Mouse (Mus musculus) lung, adult 10 weeks (tissue): Measurements from ENCODE around the gene Olfr764-ps1. TPM values are rescaled to one million over a fixed set of nuclear protein-coding genes. Genes with fewer than 3 reads are reported as not detected.

Source experiments
- polyA plus RNA-seq: library from polyadenylated mRNA; stranded (reverse); fragments of 350-450 nt; fragmentation: Illumina TruSeq; extraction: RNeasy Lipid Tissue Mini Kit (QIAGEN cat#74804); gene quantifications from one replicate; pipeline ENCODE4 v1.2.3, GENCODE M21; 2014; ENCODE audit warnings: low read depth, low replicate concordance; ENCODE audit not compliant: insufficient read depth

The Olfr764-ps1 gene
- not detected for polyA plus RNA-seq

DNA sequence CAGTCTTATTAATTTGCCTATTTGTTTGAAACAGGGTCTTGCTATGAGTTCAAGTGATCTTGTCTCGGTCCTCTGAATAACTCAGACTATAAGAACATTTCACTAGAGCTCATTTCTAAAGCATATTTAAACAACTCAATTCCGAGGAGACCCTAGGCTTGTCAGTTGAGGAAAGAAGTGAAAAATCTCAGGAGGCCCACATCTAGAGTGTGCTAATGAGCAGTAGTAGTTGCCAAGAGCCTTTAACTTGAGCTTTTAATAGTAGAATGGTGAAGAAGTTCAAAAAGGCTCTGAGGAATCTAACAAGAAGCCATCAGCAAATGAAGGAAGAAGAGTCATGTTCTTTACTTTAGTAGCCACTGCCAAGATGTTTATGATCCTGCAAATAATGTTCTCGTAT lies at the start of gene Olfr764-ps1:
TSS of gene Olfr764-ps1 (minus strand) at position 101 of the 400 bp plus-strand sequence.

DNA sequence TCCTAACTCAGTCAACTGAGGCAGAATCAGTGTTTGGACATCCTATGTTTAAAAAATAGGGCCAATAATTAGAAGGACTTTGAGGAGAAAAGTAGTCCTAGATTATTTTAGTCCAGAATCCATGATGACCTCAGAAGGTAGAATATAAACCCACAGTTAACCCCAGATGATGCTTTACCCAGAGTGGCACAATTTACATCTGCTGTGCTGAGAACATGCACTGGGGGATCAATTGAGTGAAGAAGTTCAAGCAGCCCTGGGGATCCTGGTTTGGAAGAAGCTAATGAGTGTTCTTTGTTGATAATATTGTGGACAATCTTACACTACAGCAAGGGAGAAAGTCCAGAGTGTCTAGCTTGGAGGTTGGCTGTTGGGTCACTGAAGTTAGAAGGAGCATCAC lies 43.1 kb upstream of the Olfr764-ps1 start, which contains the start of gene Olfr767:
TSS of gene Olfr767 (minus strand) at position 101 of the 400 bp plus-strand sequence.

DNA sequence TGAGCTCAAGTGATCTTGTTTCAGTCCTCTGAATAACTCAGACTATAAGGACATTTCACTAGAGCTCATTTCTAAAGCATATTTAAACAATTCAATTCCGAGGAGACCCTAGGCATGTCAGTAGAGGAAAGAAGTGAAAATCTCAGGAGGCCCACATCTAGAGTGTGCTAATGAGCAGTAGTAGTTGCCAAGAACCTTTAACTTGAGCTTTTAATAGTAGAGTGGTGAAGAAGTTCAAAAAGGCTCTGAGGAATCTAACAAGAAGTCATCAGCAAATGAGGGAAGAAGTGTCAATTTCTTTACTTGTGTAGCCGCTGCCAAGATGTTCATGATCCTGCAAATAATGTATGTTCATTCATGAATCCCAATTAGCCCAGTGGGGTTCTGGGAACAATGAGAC lies 29.2 kb upstream of the Olfr764-ps1 start, which contains the start of gene Olfr766-ps1:
TSS of gene Olfr766-ps1 (minus strand) at position 101 of the 400 bp plus-strand sequence.

DNA sequence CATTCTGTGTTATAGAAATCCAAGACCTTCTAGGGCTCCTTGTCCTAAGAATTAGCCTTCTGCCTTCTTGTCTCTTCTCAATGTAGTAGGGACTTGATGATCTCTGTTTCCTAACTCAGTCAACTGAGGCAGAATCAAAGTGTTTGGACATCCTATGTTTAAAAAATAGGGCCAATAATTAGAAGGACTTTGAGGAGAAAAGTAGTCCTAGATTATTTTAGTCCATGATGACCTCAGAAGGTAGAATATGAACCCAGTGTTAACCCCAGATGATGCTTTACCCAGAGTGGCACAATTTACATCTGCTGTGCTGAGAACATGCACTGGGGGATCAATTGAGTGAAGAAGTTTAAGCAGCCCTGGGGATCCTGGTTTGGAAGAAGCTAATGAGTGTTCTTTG lies 10.2 kb upstream of the Olfr764-ps1 start, which contains the start of gene Olfr765:
TSS of gene Olfr765 (minus strand) at position 101 of the 400 bp plus-strand sequence.

DNA sequence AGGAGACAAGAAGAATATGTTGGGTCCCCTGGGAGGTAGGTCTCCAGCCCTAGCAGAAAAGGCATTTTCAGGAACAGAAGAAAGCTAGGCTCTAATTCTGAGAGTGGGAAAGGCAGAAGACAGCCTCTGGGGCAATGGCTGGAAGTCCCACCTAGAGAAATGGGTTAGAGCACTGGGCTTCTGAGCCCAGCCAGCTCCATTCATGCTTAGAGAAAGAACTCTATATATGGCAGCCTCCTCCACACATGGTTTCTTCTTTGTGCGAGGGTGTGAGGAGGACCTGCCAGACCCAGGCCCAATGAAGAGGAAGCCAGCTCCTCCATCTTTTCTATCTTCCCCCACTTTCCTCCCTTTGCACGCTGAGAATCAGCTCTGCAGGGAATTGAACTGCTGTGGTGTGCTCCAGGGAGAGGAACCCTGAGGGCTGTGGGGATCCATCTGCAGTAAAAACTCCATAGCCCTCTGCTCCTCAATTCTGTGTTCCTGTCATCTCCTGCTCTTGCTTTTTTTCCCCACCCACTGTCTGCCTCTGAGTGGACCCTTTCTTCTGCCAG lies 29.3 kb downstream of the Olfr764-ps1 start, which contains the start of gene Olfr763:
TSS of gene Olfr763 (plus strand) at position 504 of the 554 bp plus-strand sequence.

DNA sequence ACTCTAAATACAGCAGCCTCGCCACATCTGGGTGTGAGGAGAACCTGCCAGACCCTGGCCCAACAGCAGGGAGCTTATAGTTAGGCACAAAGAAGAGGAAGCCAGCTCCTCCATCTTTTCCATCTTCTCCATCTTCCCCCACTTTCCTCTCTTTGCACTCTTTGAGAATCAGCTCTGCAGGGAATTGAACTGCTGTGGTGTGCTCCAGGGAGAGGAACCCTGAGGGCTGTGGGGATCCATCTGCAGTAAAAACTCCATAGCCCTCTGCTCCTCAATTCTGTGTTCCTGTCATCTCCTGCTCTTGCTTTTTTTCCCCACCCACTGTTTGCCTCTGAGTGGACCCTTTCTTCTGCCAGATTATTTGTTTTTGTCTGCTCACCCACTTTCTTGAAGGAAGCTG lies 50.6 kb downstream of the Olfr764-ps1 start, which contains the start of gene Olfr9:
TSS of gene Olfr9 (plus strand) at position 301 of the 400 bp plus-strand sequence.

Other genes with a start within 250 kb of the Olfr764-ps1 start
- 10.5 TPM for gene Mmp19, start 249.0 kb downstream of the Olfr764-ps1 start, polyA plus RNA-seq
- gene Dnajc14, start 235.8 kb downstream of the Olfr764-ps1 start, polyA plus RNA-seq: 37.5 TPM
- gene Tmem198b, start 235.5 kb downstream of the Olfr764-ps1 start, polyA plus RNA-seq: 6.7 TPM
- gene Sarnp, start 222.6 kb downstream of the Olfr764-ps1 start, polyA plus RNA-seq: 97.3 TPM
- 65.0 TPM for gene Ormdl2, start 218.3 kb downstream of the Olfr764-ps1 start, polyA plus RNA-seq
- gene Gdf11, start 148.2 kb downstream of the Olfr764-ps1 start, polyA plus RNA-seq: 0.65 TPM
- gene Cd63, start 138.9 kb downstream of the Olfr764-ps1 start, polyA plus RNA-seq: 322 TPM
- 6.0 TPM for gene Rdh5, start 117.0 kb downstream of the Olfr764-ps1 start, polyA plus RNA-seq
- 331 TPM for gene Bloc1s1, start 115.9 kb downstream of the Olfr764-ps1 start, polyA plus RNA-seq
- 14.2 TPM for gene Itga7, start 106.1 kb downstream of the Olfr764-ps1 start, polyA plus RNA-seq
- not detected for gene Mettl7b, start 78.9 kb downstream of the Olfr764-ps1 start, polyA plus RNA-seq
- gene Olfr9, start 50.5 kb downstream of the Olfr764-ps1 start, polyA plus RNA-seq: not detected
- not detected for gene Olfr763, start 29.1 kb downstream of the Olfr764-ps1 start, polyA plus RNA-seq
- not detected for gene Olfr765, start 10.1 kb upstream of the Olfr764-ps1 start, polyA plus RNA-seq
- not detected for gene Olfr766-ps1, start 29.1 kb upstream of the Olfr764-ps1 start, polyA plus RNA-seq
- not detected for gene Olfr767, start 43.0 kb upstream of the Olfr764-ps1 start, polyA plus RNA-seq
- gene Olfr768, start 59.5 kb upstream of the Olfr764-ps1 start, polyA plus RNA-seq: not detected
- not detected for gene Olfr769, start 78.0 kb upstream of the Olfr764-ps1 start, polyA plus RNA-seq
- gene Olfr770, start 99.1 kb upstream of the Olfr764-ps1 start, polyA plus RNA-seq: not detected
- not detected for gene Olfr771, start 124.9 kb upstream of the Olfr764-ps1 start, polyA plus RNA-seq
- gene Olfr772, start 138.0 kb upstream of the Olfr764-ps1 start, polyA plus RNA-seq: not detected
- gene Olfr773, start 147.5 kb upstream of the Olfr764-ps1 start, polyA plus RNA-seq: not detected
- gene Olfr774, start 196.3 kb upstream of the Olfr764-ps1 start, polyA plus RNA-seq: not detected
- gene Olfr775, start 208.5 kb upstream of the Olfr764-ps1 start, polyA plus RNA-seq: not detected
- not detected for gene Olfr776, start 219.2 kb upstream of the Olfr764-ps1 start, polyA plus RNA-seq
- not detected for gene Olfr777, start 231.6 kb upstream of the Olfr764-ps1 start, polyA plus RNA-seq